Mouse (Mus musculus) forebrain, embryonic 16.5 days (tissue): Measurements from ENCODE around the gene Bcor. TPM values are rescaled to one million over a fixed set of nuclear protein-coding genes. Genes with fewer than 3 reads are reported as not detected.
A peak's percentile ranks its signal among the peaks of the same experiment; 100 is the strongest.

Experiments
- ATAC-seq: fragments of 200-750 bp; cut with Nextera tagmentation; 2 replicates; pipeline ENCODE4 v1.8.0; 2017; ENCODE audit warnings: mild to moderate bottlenecking, moderate library complexity
- H3K27ac ChIP-seq: fragments of 300-500 bp; sonication (generic); 2 replicates; pipeline ENCODE4 v1.5.1; 2014; ENCODE audit warnings: low read length, control low read depth
- H3K27me3 ChIP-seq: fragments of 300-500 bp; sonication (generic); replicated peaks from 2 replicates; pipeline ENCODE4 v1.6.1; 2014; ENCODE audit warnings: low read length; ENCODE audit not compliant: control insufficient read depth, insufficient read depth
- H3K36me3 ChIP-seq: fragments of 300-500 bp; sonication (generic); 2 replicates; pipeline ENCODE4 v1.6.1; 2014; ENCODE audit not compliant: control insufficient read depth, insufficient read depth
- H3K4me1 ChIP-seq: fragments of 300-500 bp; sonication (generic); replicated peaks from 2 replicates; pipeline ENCODE4 v1.6.1; 2014; ENCODE audit warnings: low read length; ENCODE audit not compliant: control insufficient read depth, insufficient read depth
- H3K4me2 ChIP-seq: fragments of 300-500 bp; sonication (generic); 2 replicates; pipeline ENCODE4 v1.6.1; 2014; ENCODE audit warnings: mild to moderate bottlenecking, low read length, control low read depth
- H3K4me3 ChIP-seq: fragments of 300-500 bp; sonication (generic); replicated peaks from 2 replicates; pipeline ENCODE4 v1.5.1; 2014; ENCODE audit warnings: mild to moderate bottlenecking, low read length, control low read depth
- H3K9ac ChIP-seq: fragments of 300-500 bp; sonication (generic); replicated peaks from 2 replicates; pipeline ENCODE4 v1.6.1; 2014; ENCODE audit warnings: low read depth, low read length, control low read depth
- H3K9me3 ChIP-seq: fragments of 300-500 bp; sonication (generic); 2 replicates; pipeline ENCODE4 v1.6.1; 2016; ENCODE audit warnings: low read length; ENCODE audit not compliant: control insufficient read depth
- WGBS: fragments of 180-500 bp; shearing (Covaris S2); extraction: QIAGEN DNeasy Blood & Tissue Kit; methylation state at CpG from one replicate; pipeline ENCODE4 v1.1.7; 2014; 5-methylcytosine and 5-hydroxymethylcytosine counted together
- polyA plus RNA-seq: library from polyadenylated mRNA; unstranded; fragments of >200 nt; fragmentation: Nextera tagmentation; extraction: Ambion mirVana; gene quantifications from 2 replicates; pipeline ENCODE4 v1.2.1, GENCODE M21; 2015

Gene Bcor
- polyA plus RNA-seq, 1 experiment from 2014 or later, result 18.1 TPM

GRCm38 (mm10) chrX:12079309-12080094 lies 80.7 kb downstream of the Bcor start:
- ATAC-seq, result no peak
- peaks cover 17% of the 10 kb centered on the region for H3K4me1 ChIP-seq
- H3K27me3 ChIP-seq, result peaks cover 18% of the 10 kb centered on the region; the same call in 1 of the 2 replicates

GRCm38 (mm10) chrX:12079059-12079308 lies 81.2 kb downstream of the Bcor start:
- 0 out of 2 replicates have a peak, but pooled peaks have one; percentile 10 for ATAC-seq
- Histone ChIP-seq H3K9me3 (no peaks in the 10 kb centered on the region), H3K9ac (peak overlapping the region; percentile 75), H3K36me3 (no peaks in the 10 kb centered on the region), H3K4me3 (peak overlapping the region; percentile 70), H3K27me3 (peaks cover 17% of the 10 kb centered on the region; the same call in 1 of the 2 replicates), H3K4me1 (peaks cover 22% of the 10 kb centered on the region), H3K4me2 (peak overlapping the region; percentile 73), H3K27ac (peak overlapping the region; percentile 91)
- WGBS, result under 1% methylated on average over 26 of the region's 27 CpGs

More at GRCm38 (mm10) chrX:12079309-12080094, 80.7 kb downstream of the Bcor start:
- no peaks in the 10 kb centered on the region for H3K36me3 ChIP-seq
- H3K4me2 ChIP-seq, result peak overlapping the region; percentile 73
- WGBS, result 5% methylated on average over 40 of the region's 79 CpGs
- peak overlapping the region; percentile 70 for H3K4me3 ChIP-seq
- H3K27ac ChIP-seq, result peak overlapping the region; percentile 91
- no peaks in the 10 kb centered on the region for H3K9me3 ChIP-seq
- H3K9ac ChIP-seq, result peak overlapping the region; percentile 75

GRCm38 (mm10) chrX:12078195-12079058 lies 81.7 kb downstream of the Bcor start:
- peaks cover 24% of the 10 kb centered on the region for H3K4me1 ChIP-seq
- H3K27me3 ChIP-seq, result peaks cover 13% of the 10 kb centered on the region; the same call in 1 of the 2 replicates
- H3K4me2 ChIP-seq, result peak overlapping the region; percentile 73
- H3K27ac ChIP-seq, result peak overlapping the region; percentile 87
- H3K36me3 ChIP-seq, result no peaks in the 10 kb centered on the region
- H3K9ac ChIP-seq, result peak overlapping the region; percentile 75
- 3% methylated on average over 72 of the region's 73 CpGs for WGBS
- H3K9me3 ChIP-seq, result no peaks in the 10 kb centered on the region
- H3K4me3 ChIP-seq, result peak overlapping the region; percentile 70
- ATAC-seq, result peak; percentile 11; the same call in 1 of the 2 replicates

- peak overlapping the region; percentile 70 for H3K4me3 ChIP-seq
- ATAC-seq, result no peak
- H3K9ac ChIP-seq, result peak overlapping the region; percentile 75
- 5% methylated on average over 22 of the region's 22 CpGs for WGBS
- peak overlapping the region; percentile 87 for H3K27ac ChIP-seq
- peaks cover 33% of the 10 kb centered on the region for H3K4me1 ChIP-seq
- H3K27me3 ChIP-seq, result peaks cover 8% of the 10 kb centered on the region; the same call in 1 of the 2 replicates
- no peaks in the 10 kb centered on the region for H3K36me3 ChIP-seq
- no peaks in the 10 kb centered on the region for H3K9me3 ChIP-seq
- H3K4me2 ChIP-seq, result peak overlapping the region; percentile 73
Measured at GRCm38 (mm10) chrX:12077601-12077980, 82.6 kb downstream of the Bcor start.

- WGBS, result 2% methylated on average over 44 of the region's 58 CpGs
- H3K4me2 ChIP-seq, result peak overlapping the region; percentile 73
- peak overlapping the region; percentile 75 for H3K9ac ChIP-seq
- H3K4me1 ChIP-seq, result peaks cover 33% of the 10 kb centered on the region
- H3K9me3 ChIP-seq, result no peaks in the 10 kb centered on the region
- no peaks in the 10 kb centered on the region for H3K36me3 ChIP-seq
- peak; percentile 51 for ATAC-seq
- peak overlapping the region; percentile 87 for H3K27ac ChIP-seq
- peaks cover 8% of the 10 kb centered on the region; the same call in 1 of the 2 replicates for H3K27me3 ChIP-seq
- H3K4me3 ChIP-seq, result peak overlapping the region; percentile 70
Measured at GRCm38 (mm10) chrX:12076763-12077600, 83.2 kb downstream of the Bcor start.

GRCm38 (mm10) chrX:12072721-12073120 lies 87.4 kb downstream of the Bcor start:
- Histone ChIP-seq H3K9me3 (no peaks in the 10 kb centered on the region), H3K27ac (no peak overlapping the region), H3K4me3 (no peak overlapping the region), H3K4me2 (no peak overlapping the region), H3K4me1 (peaks cover 59% of the 10 kb centered on the region), H3K36me3 (no peaks in the 10 kb centered on the region), H3K9ac (no peak overlapping the region), H3K27me3 (peaks cover 1% of the 10 kb centered on the region; the same call in 1 of the 2 replicates)
- ATAC-seq, result no peak
- WGBS, result 9% methylated on average over 6 of the region's 6 CpGs

GRCm38 (mm10) chrX:12068978-12069724 lies 91.0 kb downstream of the Bcor start:
- H3K4me3 ChIP-seq, result peak overlapping the region; percentile 5; the same call in 1 of the 2 replicates

GRCm38 (mm10) chrX:12067851-12068510 lies 92.2 kb downstream of the Bcor start:
- H3K9ac ChIP-seq, result no peak overlapping the region
- H3K4me1 ChIP-seq, result peaks cover 78% of the 10 kb centered on the region
- no peaks in the 10 kb centered on the region for H3K36me3 ChIP-seq
- WGBS, result 7% methylated on average over 18 of the region's 18 CpGs
- peak overlapping the region; percentile 40 for H3K4me2 ChIP-seq
- no peak for ATAC-seq
- no peak overlapping the region for H3K4me3 ChIP-seq
- H3K27me3 ChIP-seq, result no peaks in the 10 kb centered on the region; the same call in 1 of the 2 replicates
- H3K9me3 ChIP-seq, result no peaks in the 10 kb centered on the region
- peak overlapping the region; percentile 78; the same call in 1 of the 2 replicates for H3K27ac ChIP-seq

More at GRCm38 (mm10) chrX:12068978-12069724, 91.0 kb downstream of the Bcor start:
- no peaks in the 10 kb centered on the region for H3K9me3 ChIP-seq
- no peaks in the 10 kb centered on the region for H3K36me3 ChIP-seq
- peak; percentile 86 for ATAC-seq
- H3K4me1 ChIP-seq, result peaks cover 76% of the 10 kb centered on the region
- peak overlapping the region; percentile 40 for H3K4me2 ChIP-seq
- no peaks in the 10 kb centered on the region; the same call in 1 of the 2 replicates for H3K27me3 ChIP-seq
- peak overlapping the region; percentile 29; the same call in 1 of the 2 replicates for H3K9ac ChIP-seq
- peak overlapping the region; percentile 78 for H3K27ac ChIP-seq
- WGBS, result 4% methylated on average over 26 of the region's 26 CpGs
